Mouse (Mus musculus) ES-Bruce4 (cell line): ENCODE measurements around the gene Kmt2d.

Source experiments
- CTCF ChIP-seq: IDR thresholded peaks from one replicate; pipeline ENCODE4 v1.8.1; 2011; ENCODE audit warnings: low read depth, low read length
- EP300 ChIP-seq: IDR thresholded peaks from 2 replicates; pipeline ENCODE4 v1.6.1; 2011; ENCODE audit warnings: low read depth, low read length; ENCODE audit not compliant: insufficient read depth
- POLR2A ChIP-seq: IDR thresholded peaks from one replicate; pipeline ENCODE4 v1.8.1; 2011; ENCODE audit warnings: low read length; ENCODE audit not compliant: insufficient read depth

- TF ChIP-seq CTCF: no peak
- TF ChIP-seq POLR2A: no peak
- TF ChIP-seq EP300: no peak
These were observed 33.8 kb downstream of the Kmt2d start for GRCm38 (mm10) chr15:98837006-98837742.
